Mouse (Mus musculus): ENCODE measurements around the gene Abhd14b.

DNA sequence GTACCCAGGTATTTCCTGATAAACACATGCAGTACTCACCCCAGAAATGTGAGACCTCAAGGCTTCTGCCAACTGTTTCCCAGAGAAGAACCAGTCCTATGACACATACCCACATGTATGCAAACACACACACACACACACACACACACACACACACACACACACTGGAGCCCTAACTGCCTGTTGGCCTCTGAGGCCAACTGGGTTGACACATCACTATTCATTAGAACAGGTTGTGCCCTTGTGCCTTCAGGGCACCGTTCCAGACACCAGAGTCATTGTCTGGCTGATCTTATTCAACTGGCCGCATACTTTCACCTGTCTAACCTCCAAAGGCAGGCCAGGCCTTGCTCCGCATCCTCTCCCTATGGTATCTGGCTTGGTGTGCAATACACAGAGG lies 35.0 kb upstream of the Abhd14b start:
- TF ChIP-seq CTCF (IDR thresholded peaks at IDR 0.05) (no peak), POLR2A (IDR thresholded peaks at IDR 0.05; ENCODE audit: insufficient read depth, low read depth, low read length) (no peak)

Measured in heart, adult 2 months (tissue).